Mouse (Mus musculus) kidney, adult 2 months (tissue): ENCODE results near the gene Nav1. TPM values are rescaled to one million over a fixed set of nuclear protein-coding genes. Genes with fewer than 3 reads are reported as not detected.
A peak's percentile ranks its signal among the peaks of the same experiment; 100 is the strongest.

Source experiments
- DNase-seq: peaks from one replicate; pipeline ENCODE4 v3.0.0; 2021
- H3K27ac ChIP-seq: fragments of 200-500 bp; 2 replicates; pipeline ENCODE4 v1.5.1; 2012; ENCODE audit warnings: low read depth, low read length, control low read depth, inconsistent platforms; ENCODE audit not compliant: insufficient read depth
- H3K27me3 ChIP-seq: fragments of 200-500 bp; replicated peaks from 2 replicates; pipeline ENCODE4 v1.6.1; 2012; ENCODE audit warnings: mild to moderate bottlenecking, moderate library complexity, low read length, inconsistent platforms; ENCODE audit not compliant: control insufficient read depth, insufficient read depth
- H3K36me3 ChIP-seq: fragments of 200-500 bp; 2 replicates; pipeline ENCODE4 v1.6.1; 2012; ENCODE audit warnings: mild to moderate bottlenecking, moderate library complexity, low read length, inconsistent platforms; ENCODE audit not compliant: control insufficient read depth, insufficient read depth
- H3K4me1 ChIP-seq: fragments of 200-500 bp; 2 replicates; pipeline ENCODE4 v1.6.1; 2011; ENCODE audit warnings: low read length; ENCODE audit not compliant: control insufficient read depth, insufficient read depth
- H3K4me3 ChIP-seq: fragments of 200-500 bp; 2 replicates; pipeline ENCODE4 v1.5.1; 2011; ENCODE audit warnings: mild to moderate bottlenecking, low read depth, low read length, control low read depth; ENCODE audit not compliant: insufficient read depth
- CTCF ChIP-seq: fragments of 200-500 bp; conservative IDR thresholded peaks from 2 replicates; pipeline ENCODE4 v1.5.1; 2011; ENCODE audit warnings: low read depth, mild to moderate bottlenecking, control low read depth, low read length, moderate library complexity, mixed read lengths; ENCODE audit not compliant: insufficient read depth, insufficient read length
- POLR2A ChIP-seq: fragments of 200-500 bp; IDR thresholded peaks from one replicate; pipeline ENCODE4 v1.6.1; 2011; ENCODE audit warnings: low read depth, low read length, control low read depth
- WGBS: fragments of 180-500 bp; shearing (Covaris S2); methylation state at CpG from one replicate; pipeline ENCODE4 v1.1.7; 2018; 5-methylcytosine and 5-hydroxymethylcytosine counted together
- polyA plus RNA-seq: library from polyadenylated mRNA; depleted of rRNA; stranded (reverse); fragments of >200 nt; gene quantifications from 2 replicates; pipeline ENCODE4 v1.2.3, GENCODE M21; 2012

Nav1 gene
- polyA plus RNA-seq, 1 experiment, result 7.1 TPM

GRCm38 (mm10) chr1:135516511-135517305 lies 90.4 kb downstream of the Nav1 start:
- no peaks in the 10 kb centered on the region for H3K4me1 ChIP-seq
- no peak for TF ChIP-seq POLR2A
- no peak for TF ChIP-seq CTCF
- H3K27ac ChIP-seq, result no peak overlapping the region
- no peak for DNase-seq
- no peak overlapping the region for H3K4me3 ChIP-seq
- H3K36me3 ChIP-seq, result no peaks in the 10 kb centered on the region
- no peaks in the 10 kb centered on the region for H3K27me3 ChIP-seq
- 66% methylated on average over 10 of the region's 10 CpGs for WGBS

- Histone ChIP-seq H3K4me1 (no peaks in the 10 kb centered on the region; the same call in 1 of the 2 replicates), H3K27ac (no peak overlapping the region), H3K27me3 (no peaks in the 10 kb centered on the region), H3K36me3 (no peaks in the 10 kb centered on the region), H3K4me3 (no peak overlapping the region)
- TF ChIP-seq CTCF (no peak), POLR2A (no peak)
- 79% methylated on average over 12 of the region's 12 CpGs for WGBS
- DNase-seq, result no peak
Observed at GRCm38 (mm10) chr1:135515633-135516238, 91.4 kb downstream of the Nav1 start.

GRCm38 (mm10) chr1:135514913-135515632 lies 92.0 kb downstream of the Nav1 start:
- DNase-seq, result no peak
- no peaks in the 10 kb centered on the region for H3K27me3 ChIP-seq
- no peaks in the 10 kb centered on the region for H3K36me3 ChIP-seq
- no peak overlapping the region for H3K4me3 ChIP-seq
- H3K27ac ChIP-seq, result no peak overlapping the region
- TF ChIP-seq CTCF (no peak), POLR2A (no peak)
- H3K4me1 ChIP-seq, result no peaks in the 10 kb centered on the region; the same call in 1 of the 2 replicates
- 70% methylated on average over 9 of the region's 9 CpGs for WGBS

- Histone ChIP-seq H3K36me3 (no peaks in the 10 kb centered on the region), H3K4me1 (no peaks in the 10 kb centered on the region; the same call in 1 of the 2 replicates), H3K27me3 (no peaks in the 10 kb centered on the region), H3K27ac (no peak overlapping the region), H3K4me3 (no peak overlapping the region)
- no peak for DNase-seq
- TF ChIP-seq CTCF, result no peak
- TF ChIP-seq POLR2A, result no peak
- 85% methylated on average over 4 of the region's 4 CpGs for WGBS
Observed at GRCm38 (mm10) chr1:135514046-135514445, 93.0 kb downstream of the Nav1 start.

GRCm38 (mm10) chr1:135513464-135513863 lies 93.6 kb downstream of the Nav1 start:
- no peaks in the 10 kb centered on the region; the same call in 1 of the 2 replicates for H3K4me1 ChIP-seq
- H3K4me3 ChIP-seq, result no peak overlapping the region
- TF ChIP-seq CTCF (no peak), POLR2A (no peak)
- no peak overlapping the region for H3K27ac ChIP-seq
- no peaks in the 10 kb centered on the region for H3K27me3 ChIP-seq
- WGBS, result 64% methylated on average over 5 of the region's 5 CpGs
- no peak for DNase-seq
- no peaks in the 10 kb centered on the region for H3K36me3 ChIP-seq

- peak; percentile 71 for DNase-seq
- no peak for TF ChIP-seq CTCF
- TF ChIP-seq POLR2A, result no peak
- Histone ChIP-seq H3K4me3 (peak overlapping the region; percentile 55), H3K27me3 (no peaks in the 10 kb centered on the region), H3K27ac (no peak overlapping the region), H3K36me3 (no peaks in the 10 kb centered on the region), H3K4me1 (no peaks in the 10 kb centered on the region; the same call in 1 of the 2 replicates)
- 19% methylated on average over 30 of the region's 30 CpGs for WGBS
Observed at GRCm38 (mm10) chr1:135510346-135510977, 96.6 kb downstream of the Nav1 start.
